Mouse (Mus musculus): Measurements from ENCODE around the gene Lrfn5.

Lrfn5 gene

GRCm38 (mm10) chr12:61522829-61523370 lies at the start of gene Lrfn5:
Gene Lrfn5 (plus strand): TSS chr12:61523150.
- in situ Hi-C loops (cut with MboI, MseI): no loop called here

- in situ Hi-C loops (cut with MboI, MseI): no loop called here
Observed at GRCm38 (mm10) chr12:61521501-61522147, 1.3 kb upstream of the Lrfn5 start.

GRCm38 (mm10) chr12:61522148-61522828 lies 662 bp upstream of the Lrfn5 start:
- in situ Hi-C loops (cut with MboI, MseI): no loop called here

GRCm38 (mm10) chr12:61523631-61524182 lies 757 bp downstream of the Lrfn5 start:
- in situ Hi-C loops (cut with MboI, MseI): no loop called here

- in situ Hi-C loops (cut with MboI, MseI): no loop called here
Observed at GRCm38 (mm10) chr12:61524183-61524651, 1.3 kb downstream of the Lrfn5 start.

- in situ Hi-C loops (cut with MboI, MseI): no loop called here
Observed at GRCm38 (mm10) chr12:61526199-61526598, 3.2 kb downstream of the Lrfn5 start.

- in situ Hi-C loops (cut with MboI, MseI): no loop called here
Observed at GRCm38 (mm10) chr12:61579949-61580348, 57.0 kb downstream of the Lrfn5 start.

GRCm38 (mm10) chr12:61600305-61600704 lies 77.4 kb downstream of the Lrfn5 start:
- in situ Hi-C loops (cut with MboI, MseI): no loop called here

GRCm38 (mm10) chr12:61607871-61608270 lies 84.9 kb downstream of the Lrfn5 start:
- in situ Hi-C loops (cut with MboI, MseI): no loop called here

GRCm38 (mm10) chr12:61610081-61610480 lies 87.1 kb downstream of the Lrfn5 start:
- in situ Hi-C loops (cut with MboI, MseI): no loop called here

- in situ Hi-C loops (cut with MboI, MseI): no loop called here
Observed at GRCm38 (mm10) chr12:61624532-61624931, 101.6 kb downstream of the Lrfn5 start.

- in situ Hi-C loops (cut with MboI, MseI): no loop called here
Observed at GRCm38 (mm10) chr12:61654380-61654779, 131.4 kb downstream of the Lrfn5 start.

GRCm38 (mm10) chr12:61723158-61723557 lies 200.2 kb downstream of the Lrfn5 start:
- in situ Hi-C loops (cut with MboI, MseI): no loop called here

- in situ Hi-C loops (cut with MboI, MseI): no loop called here
Observed at GRCm38 (mm10) chr12:61807073-61807605, 284.2 kb downstream of the Lrfn5 start.

- in situ Hi-C loops (cut with MboI, MseI): no loop called here
Observed at GRCm38 (mm10) chr12:61823601-61824000, 300.7 kb downstream of the Lrfn5 start.

- in situ Hi-C loops (cut with MboI, MseI): no loop called here
Observed at GRCm38 (mm10) chr12:61826311-61826710, 303.4 kb downstream of the Lrfn5 start.

- in situ Hi-C loops (cut with MboI, MseI): no loop called here
Observed at GRCm38 (mm10) chr12:61842599-61843291, 319.8 kb downstream of the Lrfn5 start.

- in situ Hi-C loops (cut with MboI, MseI): loop anchor here (10.0 kb wide), 1 partner anchor 621 kb away; no protein-coding TSS in a partner anchor
Observed at GRCm38 (mm10) chr12:61854183-61854582, 331.2 kb downstream of the Lrfn5 start.

Measured in T-helper 2 cell (primary cell).